Mouse (Mus musculus) left cerebral cortex, adult 8-10 months (tissue): ENCODE measurements around the gene Aqp1. TPM values are rescaled to one million over a fixed set of nuclear protein-coding genes. Genes with fewer than 3 reads are reported as not detected.

Experiments used
- DNase-seq, 2 experiments: peaks; one replicate each; pipeline ENCODE4 v3.0.0; 2022; ENCODE audit warnings: low spot score in 2 of 2
- total RNA-seq, 4 experiments: library from RNA; stranded (reverse); gene quantifications; 2 replicates each; pipeline ENCODE4 v1.2.4; 2022

The Aqp1 gene
- total RNA-seq, 4 experiments from 2014 or later: 0.59 to 4.8 (median 1.4) TPM

DNA sequence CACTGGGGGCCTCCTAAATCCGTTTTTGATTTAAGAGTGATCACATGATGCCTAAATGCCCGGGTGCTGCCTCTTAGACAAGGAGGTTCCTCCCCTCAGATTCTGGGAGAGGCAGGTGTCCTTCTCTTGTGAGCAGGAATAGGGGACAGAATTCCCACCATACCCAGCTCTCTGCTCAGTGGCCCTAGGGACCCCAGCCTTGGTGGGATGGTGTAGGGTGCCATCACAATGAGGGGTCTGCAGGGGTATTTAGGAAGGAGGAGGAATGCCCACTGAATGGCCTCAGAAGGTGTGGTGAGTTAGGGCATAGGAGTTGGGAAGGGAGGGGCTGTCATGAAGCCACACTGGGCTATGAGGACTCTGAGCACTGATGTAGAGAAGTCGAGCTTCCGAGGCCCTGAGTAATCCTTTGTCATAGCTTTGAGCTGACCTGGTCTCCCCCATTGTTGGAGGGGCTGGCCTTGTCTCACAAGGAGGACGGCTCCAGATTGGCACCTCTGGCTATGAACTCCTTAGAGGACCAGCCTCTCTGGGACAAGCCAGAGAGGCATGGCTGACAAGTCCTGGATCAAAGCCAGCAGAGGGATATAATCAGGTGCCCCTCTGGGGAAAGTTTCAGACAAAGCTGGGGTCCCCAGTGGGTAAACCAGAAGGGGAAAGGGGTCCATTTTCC lies 4.0 kb upstream of the Aqp1 start:
- DNase-seq: no peak

DNA sequence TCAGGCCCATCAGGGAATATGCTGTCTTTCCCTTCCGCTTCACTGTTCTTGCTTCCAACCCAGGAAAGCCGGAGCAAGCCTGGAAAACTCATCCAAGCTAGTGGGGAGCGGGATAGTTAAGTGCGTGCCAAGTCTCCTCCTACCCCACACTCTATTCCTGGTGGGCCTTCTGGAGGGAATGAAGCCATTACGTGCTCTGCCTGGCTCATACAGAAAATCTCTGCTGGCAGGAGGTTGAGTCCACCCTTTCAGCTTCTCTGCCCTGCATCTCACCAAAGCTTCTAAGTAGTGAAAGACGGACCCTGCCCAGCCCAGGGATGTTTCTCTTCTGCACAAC lies 3.5 kb upstream of the Aqp1 start:
- no peak for DNase-seq

GRCm38 (mm10) chr6:55337242-55337641 lies 1.0 kb downstream of the Aqp1 start:
- no peak for DNase-seq

- no peak for DNase-seq
These were observed 1.8 kb downstream of the Aqp1 start for GRCm38 (mm10) chr6:55338077-55338476.

- no peak for DNase-seq
These were observed 2.9 kb downstream of the Aqp1 start for GRCm38 (mm10) chr6:55338934-55339825.

DNA sequence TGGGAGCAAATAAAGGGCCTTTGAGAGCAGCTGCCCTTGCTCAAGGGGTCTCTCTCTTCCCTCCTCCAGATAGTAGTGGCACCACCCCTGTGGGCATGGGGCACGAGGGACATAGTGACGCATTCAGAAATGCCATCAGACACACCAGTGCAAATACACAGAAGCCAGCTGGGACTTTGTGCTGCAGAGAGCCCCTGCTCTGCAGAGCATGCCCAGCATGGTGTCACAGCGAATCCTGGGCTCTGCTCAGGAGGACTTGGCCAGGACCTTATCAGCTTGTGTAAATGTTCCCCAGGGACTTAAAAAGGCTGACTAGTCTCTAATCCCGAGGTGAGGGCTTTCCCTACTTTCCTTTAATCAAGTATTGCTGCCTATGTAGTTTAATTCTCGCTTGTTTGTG lies 5.5 kb downstream of the Aqp1 start:
- no peak for DNase-seq

GRCm38 (mm10) chr6:55342328-55342727 lies 6.1 kb downstream of the Aqp1 start:
- no peak for DNase-seq

GRCm38 (mm10) chr6:55343446-55343845 lies 7.2 kb downstream of the Aqp1 start:
- DNase-seq: no peak

GRCm38 (mm10) chr6:55344291-55345016 lies 8.2 kb downstream of the Aqp1 start:
- no peak for DNase-seq

DNA sequence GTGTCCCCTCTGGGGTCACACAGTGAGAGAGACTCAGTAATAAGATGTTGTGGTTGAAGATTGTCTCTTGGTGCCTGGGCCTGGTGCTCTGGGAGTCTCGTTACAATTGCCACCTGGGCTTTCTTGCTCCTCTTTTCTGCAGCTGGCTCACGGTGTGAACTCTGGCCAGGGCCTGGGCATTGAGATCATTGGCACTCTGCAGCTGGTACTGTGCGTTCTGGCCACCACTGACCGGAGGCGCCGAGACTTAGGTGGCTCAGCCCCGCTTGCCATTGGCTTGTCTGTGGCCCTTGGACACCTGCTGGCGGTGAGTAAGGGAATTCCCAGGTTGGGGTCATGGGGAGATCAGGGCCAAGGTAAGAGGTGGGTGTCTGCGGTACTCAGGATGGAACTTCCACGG lies 9.0 kb downstream of the Aqp1 start:
- no peak for DNase-seq

- no peak for DNase-seq
These were observed 10.3 kb downstream of the Aqp1 start for GRCm38 (mm10) chr6:55346491-55346890.

- DNase-seq: no peak
These were observed 11.7 kb downstream of the Aqp1 start for GRCm38 (mm10) chr6:55347711-55348571.

- DNase-seq: no peak
These were observed 13.0 kb downstream of the Aqp1 start for GRCm38 (mm10) chr6:55349231-55349630.

GRCm38 (mm10) chr6:55350383-55350952 lies 14.2 kb downstream of the Aqp1 start:
- DNase-seq: no peak

DNA sequence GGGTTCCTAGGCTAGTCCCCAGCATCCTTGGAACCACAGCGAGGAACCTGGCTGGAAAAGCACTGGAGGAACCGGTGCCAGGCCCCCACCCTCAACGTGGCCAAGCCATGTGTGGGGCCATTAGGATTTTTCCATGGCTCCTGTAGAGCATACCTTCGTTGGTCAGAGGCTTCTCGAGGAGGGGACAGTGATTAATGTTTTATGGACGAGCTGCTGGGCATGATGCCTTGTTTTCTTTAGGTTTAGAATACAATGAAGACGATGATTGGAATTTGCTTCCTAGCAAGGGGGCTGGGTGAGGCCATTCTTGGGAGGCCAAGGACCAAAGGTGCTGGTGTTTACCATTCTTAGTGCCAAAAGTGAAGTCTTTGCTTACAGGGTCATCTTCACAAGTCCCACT lies 15.5 kb downstream of the Aqp1 start:
- no peak for DNase-seq

DNA sequence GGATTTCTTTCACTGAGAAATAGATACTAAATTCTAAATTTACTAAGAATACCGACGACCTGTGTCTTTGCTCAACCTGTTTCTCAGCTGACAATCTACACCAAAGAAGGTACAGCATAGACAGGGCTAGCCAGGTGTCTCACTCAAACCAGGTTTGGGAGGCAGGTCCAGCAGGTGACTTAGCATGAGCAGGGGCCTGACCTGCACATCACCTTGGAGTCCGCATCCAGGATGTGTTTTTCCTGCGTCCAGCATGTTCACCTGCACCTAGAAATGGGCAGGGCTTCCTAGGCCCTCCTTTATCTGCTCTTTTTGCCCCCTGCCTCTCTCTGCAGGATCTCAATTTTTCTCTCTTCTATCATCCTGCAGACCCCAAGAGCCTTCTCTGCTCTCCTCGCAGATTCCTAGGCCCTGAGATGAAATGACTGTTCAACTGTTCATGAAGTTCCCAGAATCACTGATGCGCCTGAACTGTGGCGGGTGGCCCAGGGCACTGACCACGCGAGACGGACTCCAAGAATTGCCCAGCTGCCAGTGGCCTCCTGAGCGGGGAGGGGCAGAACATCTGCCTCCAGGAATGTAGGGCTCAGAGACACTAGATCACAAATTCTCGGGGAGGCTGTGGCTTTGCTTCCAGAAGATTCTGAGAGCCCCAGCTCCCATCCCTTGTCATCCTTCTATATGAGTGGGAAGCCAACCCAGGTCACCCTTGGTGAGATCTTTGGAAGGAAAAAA lies 17.6 kb downstream of the Aqp1 start:
- no peak for DNase-seq

GRCm38 (mm10) chr6:55354456-55355117 lies 18.4 kb downstream of the Aqp1 start:
- no peak for DNase-seq

DNA sequence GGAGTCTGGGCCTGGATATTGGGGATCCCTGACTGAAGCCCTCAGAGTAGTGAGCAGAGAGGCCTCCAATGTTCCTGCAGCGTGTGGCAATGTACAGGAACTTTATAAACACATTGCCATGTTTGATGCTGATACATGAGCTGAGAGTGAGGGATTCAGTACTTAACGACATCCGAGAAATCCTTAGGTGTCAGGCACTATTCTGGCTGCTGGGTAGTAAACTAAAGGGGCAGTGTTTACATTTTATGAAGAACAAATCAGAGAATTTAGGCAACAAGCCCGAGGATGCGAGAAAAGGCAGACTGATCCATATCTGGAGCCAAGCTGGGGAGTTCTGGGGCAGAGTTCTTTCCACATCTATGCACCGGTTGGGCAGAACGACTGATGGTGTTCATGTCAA lies 19.3 kb downstream of the Aqp1 start:
- DNase-seq: no peak

- DNase-seq: no peak
These were observed 19.9 kb downstream of the Aqp1 start for GRCm38 (mm10) chr6:55356017-55356703.
